Mouse (Mus musculus) small intestine, adult 2 months (tissue): ENCODE measurements around the gene Kyat1.

Experiments
- CTCF ChIP-seq: fragments of 200-500 bp; IDR thresholded peaks from 2 replicates; pipeline ENCODE4 v1.5.1; 2012; ENCODE audit warnings: low read depth, mild to moderate bottlenecking, control low read depth, inconsistent platforms, low read length, moderate library complexity, mixed read lengths; ENCODE audit not compliant: insufficient replicate concordance, insufficient read length; ENCODE audit errors: extremely low read depth
- POLR2A ChIP-seq: fragments of 200-500 bp; IDR thresholded peaks from 2 replicates; pipeline ENCODE4 v1.6.1; 2012; ENCODE audit warnings: low read depth, mild to moderate bottlenecking, control low read depth, inconsistent platforms, low read length, moderate library complexity

GRCm38 (mm10) chr2:30237881-30238280 lies 32.2 kb upstream of the Kyat1 start:
- no peak for TF ChIP-seq POLR2A
- TF ChIP-seq CTCF = no peak
